Mouse (Mus musculus) stomach, postnatal 0 days (tissue): ENCODE results near the gene Gpx4. TPM values are rescaled to one million over a fixed set of nuclear protein-coding genes. Genes with fewer than 3 reads are reported as not detected.

Source experiments
- ATAC-seq: fragments of 200-750 bp; cut with Nextera tagmentation; 2 replicates; pipeline ENCODE4 v1.8.0; 2017; ENCODE audit not compliant: low FRiP score, low TSS enrichment
- DNase-seq: peaks from one replicate; pipeline ENCODE4 v3.0.0-alpha.2; 2016; ENCODE audit warnings: low spot score
- H3K27ac ChIP-seq: fragments of 300-500 bp; sonication (generic); replicated peaks from 2 replicates; pipeline ENCODE4 v1.5.1; 2014; ENCODE audit warnings: mild to moderate bottlenecking, control low read depth
- H3K27me3 ChIP-seq: fragments of 300-500 bp; sonication (generic); 2 replicates; pipeline ENCODE4 v1.6.1; 2014; ENCODE audit warnings: low read length; ENCODE audit not compliant: control insufficient read depth, insufficient read depth
- H3K36me3 ChIP-seq: fragments of 300-500 bp; sonication (generic); 2 replicates; pipeline ENCODE4 v1.6.1; 2014; ENCODE audit warnings: low read length, mixed read lengths; ENCODE audit not compliant: control insufficient read depth, insufficient read depth
- H3K4me1 ChIP-seq: fragments of 300-500 bp; sonication (generic); replicated peaks from 2 replicates; pipeline ENCODE4 v1.6.1; 2014; ENCODE audit warnings: antibody characterized with exemption; ENCODE audit not compliant: control insufficient read depth, insufficient read depth
- H3K4me2 ChIP-seq: fragments of 300-500 bp; sonication (generic); replicated peaks from 2 replicates; pipeline ENCODE4 v1.6.1; 2014; ENCODE audit warnings: low read depth, mild to moderate bottlenecking, control low read depth, moderate library complexity
- H3K4me3 ChIP-seq: fragments of 300-500 bp; sonication (generic); 2 replicates; pipeline ENCODE4 v1.5.1; 2014; ENCODE audit warnings: low read depth, low read length, control low read depth
- H3K9ac ChIP-seq: fragments of 300-500 bp; sonication (generic); 2 replicates; pipeline ENCODE4 v1.6.1; 2014; ENCODE audit warnings: mild to moderate bottlenecking, low read length, control low read depth, mixed read lengths
- H3K9me3 ChIP-seq: fragments of 300-500 bp; sonication (generic); 2 replicates; pipeline ENCODE4 v1.6.1; 2016; ENCODE audit warnings: low read length; ENCODE audit not compliant: control insufficient read depth
- CTCF ChIP-seq: IDR thresholded peaks from 2 replicates; pipeline ENCODE4 v1.5.1; 2016; ENCODE audit warnings: antibody characterized with exemption, low read depth, mild to moderate bottlenecking, moderate library complexity
- EP300 ChIP-seq: optimal IDR thresholded peaks from 2 replicates; pipeline ENCODE3; 2016; ENCODE audit warnings: antibody characterized with exemption
- WGBS: fragments of 180-500 bp; shearing (Covaris S2); extraction: QIAGEN DNeasy Blood & Tissue Kit; methylation state at CpG from one replicate; pipeline ENCODE4 v1.1.7; 2014; 5-methylcytosine and 5-hydroxymethylcytosine counted together
- polyA plus RNA-seq: library from polyadenylated mRNA; unstranded; fragments of >200 nt; fragmentation: Nextera tagmentation; extraction: Ambion mirVana; gene quantifications from 2 replicates; pipeline ENCODE4 v1.2.1, GENCODE M21; 2015

Gpx4 gene
- polyA plus RNA-seq, 1 experiment from 2014 or later = 435 TPM

DNA sequence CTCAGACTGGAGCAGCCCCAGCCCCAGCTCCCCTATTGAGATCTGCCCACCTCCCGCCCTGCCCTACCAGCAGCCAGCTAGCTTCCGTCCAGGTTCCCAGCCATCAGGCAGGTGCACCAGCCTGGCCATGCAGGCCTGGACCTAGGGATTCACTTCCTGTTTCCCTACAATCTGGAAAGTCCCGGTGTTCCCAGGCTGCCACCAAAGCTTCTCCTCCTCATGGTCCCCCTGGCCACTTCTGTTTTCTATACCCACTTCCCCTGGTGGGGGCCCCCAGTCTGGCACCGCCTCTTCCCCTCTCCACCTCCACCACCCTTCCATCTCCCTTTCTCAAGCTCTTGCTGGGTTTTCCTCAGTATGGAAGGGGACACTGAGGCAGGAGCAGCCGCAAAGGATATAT, 58.5 kb downstream of the Gpx4 start, which contains the start of gene Sbno2:
TSS of gene Sbno2 (minus strand) at position 112 of the 400 bp plus-strand sequence.
- no peak for TF ChIP-seq EP300
- H3K4me1 ChIP-seq = peaks cover 9% of the 10 kb centered on the region
- WGBS = 56% methylated on average over 5 of the region's 5 CpGs

DNA sequence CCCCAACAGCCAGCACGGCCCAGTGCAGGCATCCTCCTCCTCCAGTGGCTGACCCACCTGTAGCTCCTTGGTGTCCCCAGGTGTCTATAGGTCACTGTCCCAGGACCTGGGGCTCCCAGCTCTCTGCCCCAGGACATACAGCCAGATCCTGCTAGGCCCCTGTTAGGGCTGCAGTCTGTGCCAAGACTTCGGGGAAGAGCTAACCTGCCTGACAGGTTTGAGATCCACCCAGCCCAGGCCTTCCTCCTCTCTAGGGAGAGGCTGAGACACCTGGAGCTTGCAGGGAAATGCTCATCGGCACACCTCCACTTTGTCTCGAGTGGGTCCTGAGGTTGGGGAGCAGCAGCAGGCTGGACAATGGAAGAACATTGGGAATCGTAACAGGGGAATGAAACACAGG, 59.0 kb downstream of the Gpx4 start:
- Histone ChIP-seq H3K4me1 (peaks cover 6% of the 10 kb centered on the region), H3K9me3 (no peaks in the 10 kb centered on the region), H3K27me3 (no peaks in the 10 kb centered on the region), H3K27ac (peak overlapping the region; percentile 84), H3K4me3 (peak overlapping the region; percentile 10; the same call in 1 of the 2 replicates), H3K4me2 (peak overlapping the region; percentile 36), H3K9ac (peak overlapping the region; percentile 43), H3K36me3 (no peaks in the 10 kb centered on the region)
- peak; percentile 56 for DNase-seq
- 46% methylated on average over 5 of the region's 5 CpGs for WGBS
- TF ChIP-seq CTCF = no peak
- TF ChIP-seq EP300 = no peak
- 0 out of 2 replicates have a peak, but pooled peaks have one; percentile 30 for ATAC-seq

More for the DNA sequence above, 58.5 kb downstream of the Gpx4 start, which contains the start of gene Sbno2:
- Histone ChIP-seq H3K4me2 (peak within 1 kb of the TSS; percentile 36), H3K4me3 (peak within 1 kb of the TSS; percentile 10; the same call in 1 of the 2 replicates), H3K27ac (peak within 1 kb of the TSS; percentile 84), H3K9me3 (no peaks in the 10 kb centered on the region), H3K27me3 (no peaks in the 10 kb centered on the region), H3K9ac (peak within 1 kb of the TSS; percentile 43), H3K36me3 (no peaks in the 10 kb centered on the region)
- ATAC-seq = no peak
- no peak for DNase-seq

Other genes starting within 250 kb of the Gpx4 start
- gene Misp, start 226.2 kb upstream of the Gpx4 start, polyA plus RNA-seq = 57.6 and 58.0 TPM in 2 replicates
- 99.3 and 103 TPM in 2 replicates for gene Ptbp1, start 192.7 kb upstream of the Gpx4 start, polyA plus RNA-seq
- gene Prtn3, start 172.7 kb upstream of the Gpx4 start, polyA plus RNA-seq = 0.86 and 0.87 TPM in 2 replicates
- 5.5 and 7.0 TPM in 2 replicates for gene Plppr3, start 172.5 kb upstream of the Gpx4 start, polyA plus RNA-seq
- 0.30 and 0.55 TPM in 2 replicates for gene Elane, start 160.9 kb upstream of the Gpx4 start, polyA plus RNA-seq
- gene Cfd, start 156.3 kb upstream of the Gpx4 start, polyA plus RNA-seq = not detected in 2 replicates
- gene Med16, start 138.2 kb upstream of the Gpx4 start, polyA plus RNA-seq = 25.6 and 29.7 TPM in 2 replicates
- 8.9 and 18.0 TPM in 2 replicates for gene Gm26602, start 136.3 kb upstream of the Gpx4 start, polyA plus RNA-seq
- 0.79 and 0.99 TPM in 2 replicates for gene Kiss1r, start 130.2 kb upstream of the Gpx4 start, polyA plus RNA-seq
- 160 and 174 TPM in 2 replicates for gene R3hdm4, start 126.0 kb upstream of the Gpx4 start, polyA plus RNA-seq
- gene Arid3a, start 120.1 kb upstream of the Gpx4 start, polyA plus RNA-seq = 3.2 and 3.5 TPM in 2 replicates
- 46.9 and 50.3 TPM in 2 replicates for gene Wdr18, start 87.0 kb upstream of the Gpx4 start, polyA plus RNA-seq
- gene Grin3b, start 76.5 kb upstream of the Gpx4 start, polyA plus RNA-seq = 0.17 and 0.18 TPM in 2 replicates
- 18.5 and 19.1 TPM in 2 replicates for gene Tmem259, start 62.8 kb upstream of the Gpx4 start, polyA plus RNA-seq
- 236 and 245 TPM in 2 replicates for gene Cnn2, start 58.6 kb upstream of the Gpx4 start, polyA plus RNA-seq
- 2.6 and 3.2 TPM in 2 replicates for gene Abca7, start 50.7 kb upstream of the Gpx4 start, polyA plus RNA-seq
- 2.0 TPM in 2 replicates for gene Arhgap45, start 30.5 kb upstream of the Gpx4 start, polyA plus RNA-seq
- gene Polr2e, start 7.4 kb upstream of the Gpx4 start, polyA plus RNA-seq = 121 and 122 TPM in 2 replicates
- gene Sbno2, start 58.4 kb downstream of the Gpx4 start, polyA plus RNA-seq = 10.7 and 11.0 TPM in 2 replicates
- 10.3 and 11.2 TPM in 2 replicates for gene Stk11, start 68.6 kb downstream of the Gpx4 start, polyA plus RNA-seq
- 679 and 705 TPM in 2 replicates for gene Atp5d, start 91.5 kb downstream of the Gpx4 start, polyA plus RNA-seq
- 4.2 and 4.3 TPM in 2 replicates for gene Cbarp, start 93.7 kb downstream of the Gpx4 start, polyA plus RNA-seq
- 8.5 and 9.6 TPM in 2 replicates for gene Midn, start 101.1 kb downstream of the Gpx4 start, polyA plus RNA-seq
- gene Cirbp, start 118.8 kb downstream of the Gpx4 start, polyA plus RNA-seq = 237 and 244 TPM in 2 replicates
- 13.9 and 14.1 TPM in 2 replicates for gene 1600002K03Rik, start 125.8 kb downstream of the Gpx4 start, polyA plus RNA-seq
- 6.5 and 7.2 TPM in 2 replicates for gene Efna2, start 132.3 kb downstream of the Gpx4 start, polyA plus RNA-seq
- gene Mum1, start 179.3 kb downstream of the Gpx4 start, polyA plus RNA-seq = 23.1 and 23.9 TPM in 2 replicates
- gene Ndufs7, start 202.0 kb downstream of the Gpx4 start, polyA plus RNA-seq = 400 and 403 TPM in 2 replicates
- gene Gamt, start 213.8 kb downstream of the Gpx4 start, polyA plus RNA-seq = 16.3 and 17.4 TPM in 2 replicates
- gene Dazap1, start 214.3 kb downstream of the Gpx4 start, polyA plus RNA-seq = 27.4 and 28.4 TPM in 2 replicates
- 766 and 821 TPM in 2 replicates for gene Rps15, start 245.3 kb downstream of the Gpx4 start, polyA plus RNA-seq
- 1.2 and 1.3 TPM in 2 replicates for gene Apc2, start 248.8 kb downstream of the Gpx4 start, polyA plus RNA-seq